Mouse (Mus musculus): ENCODE data around the gene Olfr283. TPM values are rescaled to one million over a fixed set of nuclear protein-coding genes. Genes with fewer than 3 reads are reported as not detected.
A peak's percentile ranks its signal among the peaks of the same experiment; 100 is the strongest.

The Olfr283 gene
- polyA plus RNA-seq, 1 experiment = not detected

GRCm38 (mm10) chr15:98410249-98410648 lies 29.5 kb upstream of the Olfr283 start:
- whole genome bisulfite sequencing = 89% methylated on average over 9 of the region's 9 CpGs

GRCm38 (mm10) chr15:98409635-98410034 lies 28.9 kb upstream of the Olfr283 start:
- no peak overlapping the region for H3K27ac ChIP-seq (ENCODE audit: control insufficient read depth, insufficient read depth, low read depth, low read length, poor library complexity)
- H3K4me1 ChIP-seq (ENCODE audit: control insufficient read depth, insufficient read depth, low read length) = no peaks in the 10 kb centered on the region
- 83% methylated on average over 2 of the region's 2 CpGs for WGBS
- TF ChIP-seq POLR2A (IDR thresholded peaks at IDR 0.05; ENCODE audit: borderline replicate concordance, control insufficient read depth, low read depth, low read length) (no peak), CTCF (IDR thresholded peaks at IDR 0.05; ENCODE audit: control insufficient read depth, insufficient read depth, low read length) (no peak)
- no peak overlapping the region for H3K4me3 ChIP-seq (replicated peaks; ENCODE audit: control insufficient read depth, low read depth, low read length)

More at GRCm38 (mm10) chr15:98410249-98410648, 29.5 kb upstream of the Olfr283 start:
- Histone ChIP-seq H3K4me1 (ENCODE audit: control insufficient read depth, insufficient read depth, low read length) (no peaks in the 10 kb centered on the region), H3K4me3 (replicated peaks; ENCODE audit: control insufficient read depth, low read depth, low read length) (no peak overlapping the region), H3K27ac (ENCODE audit: control insufficient read depth, insufficient read depth, low read depth, low read length, poor library complexity) (no peak overlapping the region)
- no peak for TF ChIP-seq CTCF (IDR thresholded peaks at IDR 0.05; ENCODE audit: control insufficient read depth, insufficient read depth, low read length)
- no peak for TF ChIP-seq POLR2A (IDR thresholded peaks at IDR 0.05; ENCODE audit: borderline replicate concordance, control insufficient read depth, low read depth, low read length)

GRCm38 (mm10) chr15:98408406-98409060 lies 27.8 kb upstream of the Olfr283 start:
- 62% methylated on average over 17 of the region's 17 CpGs for WGBS

GRCm38 (mm10) chr15:98402356-98402755 lies 21.6 kb upstream of the Olfr283 start:
- Histone ChIP-seq H3K4me1 (ENCODE audit: control insufficient read depth, insufficient read depth, low read length) (no peaks in the 10 kb centered on the region), H3K4me3 (replicated peaks; ENCODE audit: control insufficient read depth, low read depth, low read length) (no peak overlapping the region), H3K27ac (ENCODE audit: control insufficient read depth, insufficient read depth, low read depth, low read length, poor library complexity) (no peak overlapping the region)
- TF ChIP-seq CTCF (IDR thresholded peaks at IDR 0.05; ENCODE audit: control insufficient read depth, insufficient read depth, low read length) (no peak), POLR2A (IDR thresholded peaks at IDR 0.05; ENCODE audit: borderline replicate concordance, control insufficient read depth, low read depth, low read length) (no peak)
- WGBS = 81% methylated on average over 10 of the region's 10 CpGs

More at GRCm38 (mm10) chr15:98408406-98409060, 27.8 kb upstream of the Olfr283 start:
- Histone ChIP-seq H3K4me3 (replicated peaks; ENCODE audit: control insufficient read depth, low read depth, low read length) (no peak overlapping the region), H3K27ac (ENCODE audit: control insufficient read depth, insufficient read depth, low read depth, low read length, poor library complexity) (no peak overlapping the region), H3K4me1 (ENCODE audit: control insufficient read depth, insufficient read depth, low read length) (no peaks in the 10 kb centered on the region)
- TF ChIP-seq CTCF (IDR thresholded peaks at IDR 0.05; ENCODE audit: control insufficient read depth, insufficient read depth, low read length) (peak; percentile 20; the same call in 1 of the 2 replicates), POLR2A (IDR thresholded peaks at IDR 0.05; ENCODE audit: borderline replicate concordance, control insufficient read depth, low read depth, low read length) (no peak)

- H3K27ac ChIP-seq (ENCODE audit: control insufficient read depth, insufficient read depth, low read depth, low read length, poor library complexity) = no peak overlapping the region
- H3K4me1 ChIP-seq (ENCODE audit: control insufficient read depth, insufficient read depth, low read length) = no peaks in the 10 kb centered on the region
- TF ChIP-seq CTCF (IDR thresholded peaks at IDR 0.05; ENCODE audit: control insufficient read depth, insufficient read depth, low read length) = no peak
- TF ChIP-seq POLR2A (IDR thresholded peaks at IDR 0.05; ENCODE audit: borderline replicate concordance, control insufficient read depth, low read depth, low read length) = no peak
- 88% methylated on average over 1 of the region's 1 CpGs for WGBS
- no peak overlapping the region for H3K4me3 ChIP-seq (replicated peaks; ENCODE audit: control insufficient read depth, low read depth, low read length)
Observed at GRCm38 (mm10) chr15:98397136-98397535, 16.4 kb upstream of the Olfr283 start.

- Histone ChIP-seq H3K27ac (ENCODE audit: control insufficient read depth, insufficient read depth, low read depth, low read length, poor library complexity) (no peak overlapping the region), H3K4me3 (replicated peaks; ENCODE audit: control insufficient read depth, low read depth, low read length) (no peak overlapping the region), H3K4me1 (ENCODE audit: control insufficient read depth, insufficient read depth, low read length) (no peaks in the 10 kb centered on the region)
- WGBS = 35% methylated on average over 2 of the region's 2 CpGs
- TF ChIP-seq CTCF (IDR thresholded peaks at IDR 0.05; ENCODE audit: control insufficient read depth, insufficient read depth, low read length) (no peak), POLR2A (IDR thresholded peaks at IDR 0.05; ENCODE audit: borderline replicate concordance, control insufficient read depth, low read depth, low read length) (no peak)
Observed at GRCm38 (mm10) chr15:98391903-98392187, 11.1 kb upstream of the Olfr283 start.

- 63% methylated on average over 10 of the region's 10 CpGs for WGBS
- no peaks in the 10 kb centered on the region for H3K4me1 ChIP-seq (ENCODE audit: control insufficient read depth, insufficient read depth, low read length)
- H3K4me3 ChIP-seq (replicated peaks; ENCODE audit: control insufficient read depth, low read depth, low read length) = no peak overlapping the region
- no peak overlapping the region for H3K27ac ChIP-seq (ENCODE audit: control insufficient read depth, insufficient read depth, low read depth, low read length, poor library complexity)
- TF ChIP-seq CTCF (IDR thresholded peaks at IDR 0.05; ENCODE audit: control insufficient read depth, insufficient read depth, low read length) = no peak
- no peak for TF ChIP-seq POLR2A (IDR thresholded peaks at IDR 0.05; ENCODE audit: borderline replicate concordance, control insufficient read depth, low read depth, low read length)
Observed at GRCm38 (mm10) chr15:98391081-98391902, 10.5 kb upstream of the Olfr283 start.

GRCm38 (mm10) chr15:98389796-98390195 lies 9.1 kb upstream of the Olfr283 start:
- 17% methylated on average over 7 of the region's 7 CpGs for WGBS
- peak; percentile 69; the same call in 1 of the 2 replicates for TF ChIP-seq CTCF (IDR thresholded peaks at IDR 0.05; ENCODE audit: control insufficient read depth, insufficient read depth, low read length)
- no peak for TF ChIP-seq POLR2A (IDR thresholded peaks at IDR 0.05; ENCODE audit: borderline replicate concordance, control insufficient read depth, low read depth, low read length)
- no peaks in the 10 kb centered on the region for H3K4me1 ChIP-seq (ENCODE audit: control insufficient read depth, insufficient read depth, low read length)
- H3K27ac ChIP-seq (ENCODE audit: control insufficient read depth, insufficient read depth, low read depth, low read length, poor library complexity) = no peak overlapping the region
- H3K4me3 ChIP-seq (replicated peaks; ENCODE audit: control insufficient read depth, low read depth, low read length) = no peak overlapping the region
